Mouse (Mus musculus) brain, embryonic 14.5 days (tissue): ENCODE measurements around the gene Svbp.

Experiments
- CTCF ChIP-seq: fragments of 200-500 bp; IDR thresholded peaks from 2 replicates; pipeline ENCODE4 v1.5.1; 2012; ENCODE audit warnings: inconsistent platforms, mild to moderate bottlenecking, moderate library complexity, borderline replicate concordance; ENCODE audit not compliant: insufficient read depth, insufficient read length; ENCODE audit errors: extremely low read depth
- POLR2A ChIP-seq: fragments of 200-500 bp; IDR thresholded peaks from 2 replicates; pipeline ENCODE4 v1.6.1; 2012; ENCODE audit warnings: mild to moderate bottlenecking, inconsistent platforms, borderline replicate concordance; ENCODE audit not compliant: poor library complexity, insufficient read depth, insufficient read length, severe bottlenecking; ENCODE audit errors: extremely low read depth

DNA sequence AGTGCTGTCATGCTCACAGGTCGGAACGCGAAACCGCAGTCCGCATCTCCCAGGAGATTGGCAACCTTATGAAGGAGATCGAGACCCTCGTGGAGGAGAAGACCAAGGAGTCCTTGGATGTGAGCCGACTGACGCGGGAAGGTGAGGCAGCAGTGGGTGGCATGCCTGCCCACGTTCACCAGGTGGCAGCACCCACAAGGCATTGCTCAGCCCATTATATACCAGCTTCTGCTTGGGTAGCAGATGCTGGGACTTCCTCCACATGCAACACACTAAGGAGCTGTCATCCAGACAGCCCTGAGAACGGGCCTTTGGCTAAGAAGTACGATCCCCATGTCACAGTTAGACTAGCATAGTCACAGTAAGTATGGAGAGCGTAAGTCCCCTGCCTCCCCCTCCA lies 46.6 kb downstream of the Svbp start:
- peak; percentile 46 for TF ChIP-seq CTCF
- no peak for TF ChIP-seq POLR2A
